Mouse (Mus musculus) C2C12 (cell line): Measurements from ENCODE around the gene Gdf7.

ENCODE experiments used
- CEBPB ChIP-seq: IDR thresholded peaks from one replicate; pipeline ENCODE4 v1.6.1; 2011; ENCODE audit warnings: low read depth, mild to moderate bottlenecking, control low read depth, moderate library complexity
- CTCF ChIP-seq: IDR thresholded peaks from one replicate; pipeline ENCODE4 v1.5.1; 2011; ENCODE audit not compliant: control insufficient read depth, insufficient read depth, insufficient read length
- MAX ChIP-seq: IDR thresholded peaks from one replicate; pipeline ENCODE4 v1.6.1; 2011; ENCODE audit warnings: mild to moderate bottlenecking, control low read depth
- MYOG ChIP-seq: IDR thresholded peaks from one replicate; pipeline ENCODE4 v1.6.1; 2011; ENCODE audit not compliant: control insufficient read depth, insufficient read length; ENCODE audit errors: extremely low read depth
- USF1 ChIP-seq: IDR thresholded peaks from one replicate; pipeline ENCODE4 v1.6.1; 2011; ENCODE audit warnings: low read depth, mild to moderate bottlenecking, control low read depth, moderate library complexity

GRCm38 (mm10) chr12:8266311-8266710 lies 35.4 kb downstream of the Gdf7 start:
- no peak for TF ChIP-seq MAX
- TF ChIP-seq CTCF: no peak
- TF ChIP-seq CEBPB: no peak
- no peak for TF ChIP-seq USF1
- no peak for TF ChIP-seq MYOG
